Mouse (Mus musculus): Measurements from ENCODE around the gene Mab21l1.

Gene Mab21l1

DNA sequence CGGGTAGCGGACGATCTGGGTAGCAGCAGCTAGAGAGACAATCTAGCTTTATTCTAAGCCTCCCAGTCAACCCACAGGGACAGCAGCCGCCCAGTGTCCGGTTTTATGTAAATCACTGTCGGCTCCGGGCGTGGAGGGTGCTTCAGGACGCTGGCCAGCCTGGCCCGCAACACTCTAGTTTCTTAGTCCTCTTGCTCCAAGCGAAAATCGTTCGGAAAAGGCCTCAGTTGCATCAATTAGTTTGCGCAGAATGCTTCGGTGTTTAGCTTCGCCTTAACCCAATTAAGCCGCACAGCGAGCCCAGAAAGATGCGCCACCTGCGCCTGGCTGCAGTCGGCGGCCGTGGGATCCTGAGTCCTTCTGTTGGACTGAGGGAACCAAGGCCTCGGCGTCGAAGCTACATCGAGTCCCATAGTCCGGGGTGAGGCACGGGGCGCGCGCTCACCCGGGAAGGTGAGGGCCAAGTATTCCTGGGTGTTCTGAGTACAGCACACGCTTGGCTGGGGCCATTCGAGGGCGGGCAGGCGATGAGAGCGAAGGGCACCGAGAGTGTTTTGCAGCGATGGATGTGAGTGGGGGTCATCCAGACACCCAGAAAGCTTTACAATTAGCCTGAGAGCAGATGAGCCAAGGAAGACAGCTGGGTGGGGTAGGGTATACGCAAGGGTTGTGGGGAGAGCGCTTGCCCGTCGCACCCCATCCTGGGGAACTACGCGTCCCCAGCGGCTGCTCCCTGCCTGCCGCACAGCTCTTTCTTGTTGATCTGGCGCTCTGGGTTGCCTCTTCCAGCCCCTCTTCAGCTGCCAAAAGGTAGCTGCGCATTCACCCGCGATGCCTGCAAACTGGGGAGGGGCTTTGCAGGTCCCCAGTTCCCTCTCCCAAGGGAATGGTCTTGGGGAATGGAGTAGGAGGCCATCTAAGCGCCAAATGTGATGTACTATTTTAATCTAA lies 1.9 kb upstream of the Mab21l1 start:
- no peak for DNase-seq

DNA sequence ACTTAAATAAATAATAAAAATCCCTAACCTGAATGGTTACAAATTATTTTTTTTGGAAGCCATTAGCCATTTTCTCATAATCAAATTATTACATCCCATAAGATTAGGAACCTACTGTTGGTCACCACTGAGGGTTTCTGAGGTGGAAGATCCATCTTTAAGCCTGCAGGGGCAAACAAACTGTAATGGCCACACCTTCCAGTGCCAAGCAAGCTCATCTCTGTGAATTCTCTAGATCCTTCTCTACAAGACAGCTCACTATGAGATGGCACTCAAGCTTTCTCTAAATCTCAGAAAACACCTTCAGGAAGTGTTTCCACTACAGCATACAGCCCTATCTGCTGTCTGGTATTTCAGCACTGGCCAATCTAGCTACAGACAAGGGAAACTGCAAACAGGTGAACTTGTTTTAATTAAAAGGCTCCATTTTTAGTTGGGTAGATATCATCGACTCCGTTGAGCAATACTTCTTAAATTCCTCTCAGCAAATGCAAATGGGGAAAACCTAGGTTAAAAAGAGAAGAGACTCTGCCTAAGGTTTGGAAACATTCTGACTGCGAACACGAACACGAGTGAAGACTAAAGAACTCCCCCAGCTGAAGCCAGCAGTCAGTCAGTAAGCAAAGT lies 768 bp upstream of the Mab21l1 start:
- DNase-seq = no peak

GRCm38 (mm10) chr3:55782771-55783170 lies 461 bp downstream of the Mab21l1 start:
- no peak for DNase-seq

DNA sequence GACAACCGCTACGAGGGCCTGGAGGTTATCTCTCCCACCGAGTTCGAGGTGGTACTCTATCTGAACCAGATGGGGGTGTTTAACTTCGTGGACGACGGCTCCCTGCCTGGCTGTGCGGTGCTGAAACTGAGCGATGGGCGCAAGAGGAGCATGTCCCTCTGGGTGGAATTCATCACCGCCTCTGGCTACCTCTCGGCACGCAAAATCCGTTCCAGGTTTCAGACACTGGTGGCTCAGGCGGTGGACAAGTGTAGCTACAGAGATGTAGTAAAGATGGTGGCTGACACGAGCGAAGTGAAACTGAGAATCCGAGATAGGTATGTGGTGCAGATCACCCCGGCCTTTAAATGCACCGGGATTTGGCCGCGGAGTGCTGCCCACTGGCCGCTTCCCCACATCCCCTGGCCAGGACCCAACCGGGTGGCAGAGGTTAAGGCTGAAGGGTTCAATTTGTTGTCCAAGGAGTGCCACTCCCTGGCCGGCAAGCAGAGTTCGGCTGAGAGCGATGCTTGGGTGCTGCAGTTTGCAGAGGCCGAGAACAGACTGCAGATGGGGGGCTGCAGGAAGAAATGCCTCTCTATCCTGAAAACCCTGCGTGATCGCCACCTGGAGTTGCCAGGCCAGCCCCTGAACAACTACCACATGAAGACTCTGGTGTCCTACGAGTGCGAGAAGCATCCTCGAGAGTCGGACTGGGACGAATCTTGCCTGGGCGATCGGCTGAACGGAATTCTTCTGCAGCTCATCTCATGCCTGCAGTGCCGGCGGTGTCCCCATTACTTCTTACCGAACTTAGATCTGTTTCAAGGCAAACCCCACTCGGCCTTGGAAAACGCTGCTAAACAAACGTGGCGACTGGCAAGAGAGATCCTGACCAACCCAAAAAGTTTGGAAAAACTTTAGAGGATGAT lies 1.1 kb downstream of the Mab21l1 start:
- peak; percentile 16 for DNase-seq

GRCm38 (mm10) chr3:55784101-55784500 lies 1.8 kb downstream of the Mab21l1 start:
- no peak for DNase-seq

DNA sequence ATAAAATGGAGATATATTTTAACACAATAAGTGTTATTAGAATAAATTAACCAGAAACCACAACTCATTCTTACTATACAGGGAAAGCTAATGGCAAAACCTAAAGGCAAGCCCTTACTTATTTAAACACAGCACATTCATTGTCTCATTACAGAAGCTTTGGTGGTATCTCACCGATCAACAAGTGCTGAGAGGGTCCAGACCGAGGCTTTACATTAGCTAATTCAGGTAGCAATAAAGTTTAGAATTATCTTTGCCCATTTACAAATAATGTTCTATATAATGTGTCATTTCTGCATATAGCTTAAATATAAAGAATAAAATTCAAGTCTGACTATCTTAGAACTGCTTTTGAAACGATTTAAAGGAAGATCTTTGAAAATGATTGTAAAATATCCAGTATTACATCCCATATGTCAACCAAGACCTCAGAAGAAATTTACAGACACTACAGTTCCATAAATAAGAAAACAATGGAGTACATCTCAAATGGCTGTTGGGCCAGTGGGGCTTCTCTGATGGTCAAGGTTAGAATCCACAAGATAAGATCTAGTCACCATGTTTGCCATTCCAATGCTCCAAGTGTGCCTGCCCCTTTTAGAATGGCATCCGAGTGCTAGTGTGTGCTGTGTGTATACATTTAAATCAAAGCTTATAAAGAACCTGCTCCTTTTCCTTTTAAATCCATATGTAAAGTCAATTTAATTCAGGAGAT lies 3.1 kb downstream of the Mab21l1 start:
- no peak for DNase-seq

DNA sequence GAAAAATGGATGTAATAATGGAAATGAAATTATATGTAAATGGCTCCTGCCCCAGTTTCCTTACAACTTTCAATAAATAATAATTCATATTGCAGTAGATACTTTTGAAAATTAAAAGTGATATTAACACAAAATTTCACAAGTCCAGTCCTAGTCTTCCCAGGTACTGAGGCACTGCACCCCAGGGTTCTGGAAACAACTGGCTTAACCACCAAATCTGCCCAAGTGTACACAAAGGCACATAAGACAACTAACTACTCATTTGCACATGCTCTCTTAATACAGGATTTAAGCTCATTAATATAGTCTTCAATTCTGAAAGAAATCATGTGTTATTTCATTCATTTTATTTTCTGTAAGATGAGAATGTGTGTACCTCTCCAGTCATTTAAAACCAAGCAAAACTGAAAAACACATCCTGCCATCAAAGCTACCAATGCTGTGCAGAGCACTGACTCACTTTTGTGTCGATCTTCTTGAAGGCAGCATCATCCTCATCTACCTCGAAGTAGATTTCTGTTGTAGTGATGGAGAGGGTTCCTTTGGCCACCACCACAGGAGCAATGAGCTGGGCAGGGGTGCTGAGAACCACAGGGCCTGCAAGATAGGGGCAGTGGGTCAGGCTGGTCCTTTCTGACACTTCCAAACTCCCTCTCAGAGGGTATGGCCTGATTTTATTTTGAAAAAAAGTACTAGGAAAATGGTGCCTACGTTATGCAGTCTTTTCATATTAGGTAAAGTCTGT lies 3.8 kb downstream of the Mab21l1 start:
- no peak for DNase-seq

DNA sequence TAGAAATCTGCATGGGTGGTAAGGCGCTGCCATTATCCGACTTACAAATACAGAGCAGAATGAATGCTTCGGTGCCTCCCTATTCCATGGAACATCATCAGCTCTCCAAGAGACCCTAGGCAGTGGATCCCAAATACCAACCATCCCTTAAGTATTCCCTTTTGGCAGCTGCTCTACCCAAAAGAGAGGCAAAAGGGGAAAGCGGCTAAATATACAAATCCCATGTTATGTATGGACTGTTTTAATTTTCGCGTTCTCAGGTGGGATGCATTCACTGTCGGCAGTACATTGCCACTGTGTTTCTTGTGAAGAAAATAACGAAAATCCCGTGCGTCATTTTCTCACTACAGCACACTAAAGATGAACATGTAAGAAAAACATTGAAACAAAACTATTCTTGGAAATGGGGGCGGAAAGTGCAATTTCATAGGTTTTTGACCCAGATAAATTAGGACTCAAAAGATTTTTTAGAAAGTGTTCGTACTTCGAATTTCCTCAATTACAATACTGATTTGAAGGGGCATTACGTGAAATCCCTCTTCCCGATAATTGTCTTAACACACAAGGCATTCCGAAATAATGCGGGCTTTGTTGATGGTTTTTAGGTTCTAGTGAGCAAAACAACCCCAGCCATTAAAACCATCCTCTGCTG lies 4.7 kb downstream of the Mab21l1 start:
- no peak for DNase-seq

- peak; percentile 41 for DNase-seq
Measured at GRCm38 (mm10) chr3:55787487-55788213, 5.3 kb downstream of the Mab21l1 start.

- DNase-seq = no peak
Measured at GRCm38 (mm10) chr3:55788214-55788586, 5.9 kb downstream of the Mab21l1 start.

DNA sequence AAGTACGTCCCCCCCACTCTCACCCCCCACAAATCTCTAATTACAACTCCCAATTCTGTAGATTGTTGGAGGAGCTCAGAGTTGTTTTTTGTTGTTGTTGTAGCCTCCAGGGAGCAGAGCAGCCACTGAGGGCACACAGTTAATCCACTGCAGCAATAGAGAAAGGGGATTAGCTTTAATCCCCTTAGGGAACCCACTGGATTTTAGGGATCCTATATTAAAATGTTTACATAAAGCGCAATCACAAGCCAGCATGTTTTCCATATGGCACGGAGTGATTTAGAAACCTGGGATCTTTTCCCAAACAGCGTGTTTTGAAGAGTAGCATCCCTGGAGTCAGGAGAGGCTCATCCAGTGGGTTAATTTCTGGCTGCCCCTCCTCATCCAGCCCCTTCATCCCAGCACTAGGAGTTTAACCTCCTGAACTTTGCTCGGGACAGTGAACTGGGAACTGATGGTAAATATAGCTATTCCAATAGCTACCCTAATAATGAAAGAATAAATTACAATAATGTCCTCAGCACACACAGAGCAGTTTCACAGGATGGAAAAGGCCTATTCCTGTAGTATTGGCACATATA lies 6.4 kb downstream of the Mab21l1 start:
- DNase-seq = no peak

- no peak for DNase-seq
Measured at GRCm38 (mm10) chr3:55789856-55790255, 7.5 kb downstream of the Mab21l1 start.

DNA sequence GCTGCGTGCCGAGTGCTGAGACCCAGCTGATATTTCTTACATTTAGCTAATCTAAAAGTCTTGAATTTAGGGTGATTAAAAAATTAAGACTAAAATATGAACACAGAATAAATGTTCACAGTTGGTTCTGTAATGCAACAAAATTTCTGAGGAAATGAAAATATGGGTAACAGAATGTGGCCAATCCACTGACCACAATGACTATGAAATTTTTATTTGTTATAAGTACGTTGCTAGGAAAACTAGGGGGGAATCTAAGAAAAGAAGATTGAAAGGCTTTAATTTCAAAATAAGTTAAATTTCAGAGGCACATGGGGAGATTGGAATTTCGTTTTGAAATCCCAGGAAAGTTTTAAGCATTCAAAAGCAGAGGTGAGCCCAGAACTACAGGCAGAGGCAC lies 8.3 kb downstream of the Mab21l1 start:
- DNase-seq = no peak

DNA sequence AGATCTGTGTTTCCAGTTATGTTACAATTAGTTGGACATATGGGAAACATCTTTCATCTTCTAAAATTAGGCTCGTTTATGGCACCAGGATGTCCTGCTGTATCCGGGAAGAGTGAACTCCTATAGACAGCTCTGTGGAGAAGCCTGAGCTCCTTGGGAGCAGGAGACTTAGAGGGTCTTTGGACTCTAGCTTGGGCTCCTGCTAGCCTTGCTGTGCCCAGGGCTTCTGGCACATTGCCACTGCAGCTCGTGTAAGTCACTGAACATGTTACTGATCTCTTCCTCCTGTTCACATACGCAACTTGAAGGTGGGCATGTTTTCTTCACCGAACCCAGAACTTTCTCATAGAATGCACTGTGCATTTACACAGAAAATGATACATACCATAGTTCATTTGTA lies 9.9 kb downstream of the Mab21l1 start:
- no peak for DNase-seq

- DNase-seq = no peak
Measured at GRCm38 (mm10) chr3:55793842-55794575, 11.7 kb downstream of the Mab21l1 start.

- no peak for DNase-seq
Measured at GRCm38 (mm10) chr3:55794768-55795167, 12.5 kb downstream of the Mab21l1 start.

GRCm38 (mm10) chr3:55814993-55815625 lies 32.8 kb downstream of the Mab21l1 start:
- no peak for DNase-seq

DNA sequence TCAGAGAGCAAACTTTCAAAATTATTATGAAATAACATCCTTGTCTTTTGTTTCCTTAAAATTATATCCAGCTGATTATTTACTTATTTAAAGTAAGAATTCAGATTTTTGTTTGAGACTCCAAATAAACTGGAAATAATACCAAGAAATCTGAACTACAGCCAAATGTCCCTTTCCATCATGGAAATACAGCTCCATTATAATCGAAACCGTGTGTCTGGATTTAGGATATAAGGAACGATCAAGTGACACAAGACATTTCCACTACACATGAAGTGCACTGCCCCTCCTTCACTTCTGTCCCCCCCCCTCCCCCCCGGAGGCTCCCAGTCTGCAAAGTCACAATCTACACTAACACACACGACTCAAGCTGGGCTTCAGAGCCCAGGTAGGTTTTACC lies 33.8 kb downstream of the Mab21l1 start:
- no peak for DNase-seq
